Mouse (Mus musculus): ENCODE measurements around the gene Tmem151a.
"Not testable (repeated sequence)": the region's sequence is repeated elsewhere in the genome, so short reads cannot be mapped to it uniquely, and the experiment has no call there.

Gene Tmem151a

GRCm38 (mm10) chr19:5094746-5095417 lies 9.6 kb upstream of the Tmem151a start:
- no peak for DNase-seq (ENCODE audit: extremely low spot score, low read depth, low spot score)

GRCm38 (mm10) chr19:5094243-5094632 lies 8.9 kb upstream of the Tmem151a start:
- no peak for DNase-seq (ENCODE audit: extremely low spot score, low read depth, low spot score)

- no peak for DNase-seq (ENCODE audit: extremely low spot score, low read depth, low spot score)
Measured at GRCm38 (mm10) chr19:5093481-5094242, 8.3 kb upstream of the Tmem151a start.

- DNase-seq (ENCODE audit: extremely low spot score, low read depth, low spot score) = no peak
Measured at GRCm38 (mm10) chr19:5092083-5092482, 6.8 kb upstream of the Tmem151a start.

GRCm38 (mm10) chr19:5089324-5089723 lies 4.0 kb upstream of the Tmem151a start:
- DNase-seq (ENCODE audit: extremely low spot score, low read depth, low spot score) = no peak

GRCm38 (mm10) chr19:5087884-5088728 lies 2.8 kb upstream of the Tmem151a start, which contains the start of gene Yif1a:
Gene Yif1a, plus strand, starts transcription at chr19:5088538.
- DNase-seq (ENCODE audit: extremely low spot score, low read depth, low spot score) = peak; percentile 97

- DNase-seq (ENCODE audit: extremely low spot score, low read depth, low spot score) = not testable (repeated sequence)
Measured at GRCm38 (mm10) chr19:5086533-5086932, 1.2 kb upstream of the Tmem151a start.

GRCm38 (mm10) chr19:5084834-5085144 lies 542 bp downstream of the Tmem151a start:
- no peak for DNase-seq (ENCODE audit: extremely low spot score, low read depth, low spot score)

- no peak for DNase-seq (ENCODE audit: extremely low spot score, low read depth, low spot score)
Measured at GRCm38 (mm10) chr19:5083961-5084833, 1.1 kb downstream of the Tmem151a start.

- DNase-seq (ENCODE audit: extremely low spot score, low read depth, low spot score) = no peak
Measured at GRCm38 (mm10) chr19:5082596-5082995, 2.7 kb downstream of the Tmem151a start.

GRCm38 (mm10) chr19:5082005-5082404 lies 3.3 kb downstream of the Tmem151a start:
- no peak for DNase-seq (ENCODE audit: extremely low spot score, low read depth, low spot score)

GRCm38 (mm10) chr19:5079279-5079678 lies 6.1 kb downstream of the Tmem151a start:
- no peak for DNase-seq (ENCODE audit: extremely low spot score, low read depth, low spot score)

GRCm38 (mm10) chr19:5073518-5073917 lies 11.8 kb downstream of the Tmem151a start:
- DNase-seq (ENCODE audit: extremely low spot score, low read depth, low spot score) = no peak

GRCm38 (mm10) chr19:5073028-5073427 lies 12.3 kb downstream of the Tmem151a start:
- no peak for DNase-seq (ENCODE audit: extremely low spot score, low read depth, low spot score)

GRCm38 (mm10) chr19:5072389-5073019 lies 12.8 kb downstream of the Tmem151a start:
- no peak for DNase-seq (ENCODE audit: extremely low spot score, low read depth, low spot score)

GRCm38 (mm10) chr19:5071545-5072369 lies 13.6 kb downstream of the Tmem151a start:
- peak; percentile 95 for DNase-seq (ENCODE audit: extremely low spot score, low read depth, low spot score)

GRCm38 (mm10) chr19:5071077-5071476 lies 14.3 kb downstream of the Tmem151a start:
- DNase-seq (ENCODE audit: extremely low spot score, low read depth, low spot score) = no peak

- no peak for DNase-seq (ENCODE audit: extremely low spot score, low read depth, low spot score)
Measured at GRCm38 (mm10) chr19:5069978-5070377, 15.4 kb downstream of the Tmem151a start.

- DNase-seq (ENCODE audit: extremely low spot score, low read depth, low spot score) = no peak
Measured at GRCm38 (mm10) chr19:5069486-5069885, 15.8 kb downstream of the Tmem151a start.

Data from hindlimb bud, embryonic 11.5 days (tissue).